Mouse (Mus musculus): ENCODE data around the gene Zfp935.
"Not testable (repeated sequence)": the region's sequence is repeated elsewhere in the genome, so short reads cannot be mapped to it uniquely, and the experiment has no call there.

DNA sequence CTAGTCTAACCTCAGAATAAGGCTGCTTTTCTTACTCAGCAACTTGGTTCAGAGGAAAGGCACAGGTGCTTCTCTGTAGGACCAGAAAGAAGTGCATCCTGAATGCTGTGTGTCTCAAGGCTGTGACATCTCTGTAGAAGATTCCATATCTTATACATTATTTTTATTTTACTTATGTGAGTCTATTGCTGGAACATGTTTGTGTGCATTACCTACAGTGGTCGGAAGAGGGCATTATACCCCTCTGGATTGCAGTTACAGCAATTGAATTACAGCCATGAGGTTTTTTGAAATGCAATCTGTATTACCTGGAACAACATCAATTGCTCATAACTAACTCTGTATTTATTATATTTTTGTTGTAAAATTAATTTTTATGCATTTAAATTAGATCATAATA, 3.4 kb upstream of the Zfp935 start:
- TF ChIP-seq CTCF (IDR thresholded peaks at IDR 0.05; ENCODE audit: low read depth, low read length); POLR2A (IDR thresholded peaks at IDR 0.05; ENCODE audit: borderline replicate concordance, low read depth, low read length): not testable (repeated sequence)

Data from bone marrow macrophage, adult 2 months (primary cell).